Mouse (Mus musculus) central nervous system, embryonic 11.5 days (tissue): ENCODE results near the gene Rpl39. TPM values are rescaled to one million over a fixed set of nuclear protein-coding genes. Genes with fewer than 3 reads are reported as not detected.

Experiments
- polyA plus RNA-seq: library from polyadenylated mRNA; depleted of rRNA; stranded (reverse); fragments of >200 nt; gene quantifications from 2 replicates; pipeline ENCODE4 v1.2.3, GENCODE M21; 2012; rRNA removed

The Rpl39 gene
- polyA plus RNA-seq: 463 and 1,092 TPM in 2 replicates

DNA sequence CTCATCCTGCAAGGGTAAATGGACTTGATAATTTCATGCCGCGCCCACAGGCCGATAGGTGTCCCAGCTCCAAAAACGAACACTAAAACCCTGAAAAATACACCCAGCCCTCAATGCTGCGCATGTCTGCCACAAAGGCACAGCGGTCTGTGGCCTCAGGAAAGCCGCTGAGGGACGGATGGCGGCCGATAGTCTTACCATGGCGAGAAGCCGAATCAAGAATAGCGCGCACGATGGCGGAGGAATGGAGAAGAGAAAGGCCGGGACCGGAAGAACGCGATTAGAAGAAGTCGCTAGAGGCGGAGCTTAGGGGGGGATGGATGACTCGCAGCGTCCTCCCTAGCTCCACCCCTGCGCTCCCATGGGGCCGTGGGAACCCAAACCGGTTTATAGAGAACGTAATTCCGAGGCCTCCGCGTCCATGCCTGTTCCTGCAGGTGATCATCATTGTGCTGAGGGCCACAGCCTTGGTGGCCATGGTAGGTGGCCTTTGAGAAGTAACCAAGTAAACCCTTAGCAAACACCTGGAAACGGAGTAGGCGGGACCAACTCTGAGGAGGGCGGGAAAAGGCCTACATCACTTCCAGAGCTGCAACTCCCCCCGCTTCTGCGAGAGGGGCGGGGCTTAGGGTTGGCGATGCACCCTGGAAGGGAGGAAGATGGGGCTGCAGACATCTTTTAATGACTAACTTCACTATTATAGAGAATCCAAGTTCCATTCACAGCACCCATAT is at the start of gene Rpl39:
Gene Rpl39 (minus strand): TSS at position 476 of the 734 bp plus-strand sequence.

DNA sequence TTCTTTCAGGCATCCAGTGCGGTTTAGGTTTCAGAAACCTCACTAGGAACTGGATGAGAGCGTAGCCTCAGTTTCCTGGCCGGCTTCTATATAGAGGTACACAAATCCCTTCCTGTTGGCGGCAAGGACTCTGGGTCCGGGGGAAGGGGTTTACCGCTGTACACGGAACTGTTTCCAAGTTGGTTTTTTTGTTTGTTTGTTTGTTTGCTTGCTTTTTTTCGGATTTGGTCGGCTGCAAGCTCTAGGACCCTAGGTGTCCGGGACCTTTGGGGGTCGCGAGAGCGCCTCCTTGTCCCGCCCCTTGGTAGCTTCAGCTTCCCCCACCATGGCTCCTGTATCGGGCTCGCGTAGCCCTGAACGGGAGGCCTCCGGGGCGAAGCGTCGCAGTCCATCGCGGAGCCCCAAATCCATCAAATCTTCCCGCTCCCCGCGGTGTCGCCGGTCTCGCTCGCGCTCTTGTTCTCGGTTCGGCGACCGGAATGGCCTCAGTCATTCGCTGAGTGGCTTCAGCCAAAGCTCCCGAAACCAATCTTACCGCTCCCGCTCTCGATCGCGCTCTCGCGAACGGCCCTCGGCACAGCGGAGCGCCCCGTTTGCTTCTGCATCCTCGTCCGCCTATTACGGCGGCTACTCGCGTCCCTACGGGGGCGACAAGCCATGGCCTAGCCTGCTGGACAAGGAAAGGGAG is 41.6 kb upstream of the Rpl39 start, which contains the start of gene Nkap:
Gene Nkap (plus strand): TSS at position 125 of the 688 bp plus-strand sequence.

GRCm38 (mm10) chrX:37110193-37110880 is 25.1 kb upstream of the Rpl39 start, which contains the start of gene Upf3b:
TSS of gene Upf3b (minus strand) at chrX:37110322.

GRCm38 (mm10) chrX:37048066-37048889 is 36.9 kb downstream of the Rpl39 start, which contains the start of gene Sowahd:
TSS of gene Sowahd (plus strand) at chrX:37048845.

Other genes with a start within 250 kb of the Rpl39 start
- gene Ube2a, start 211.5 kb downstream of the Rpl39 start, polyA plus RNA-seq: 19.7 and 44.4 TPM in 2 replicates
- gene C330007P06Rik, start 211.3 kb downstream of the Rpl39 start, polyA plus RNA-seq: 21.0 and 27.3 TPM in 2 replicates
- 8.6 and 9.0 TPM in 2 replicates for gene Nkrf, start 182.5 kb downstream of the Rpl39 start, polyA plus RNA-seq
- 52.2 and 52.7 TPM in 2 replicates for gene Sept6, start 93.6 kb downstream of the Rpl39 start, polyA plus RNA-seq
- gene Sowahd, start 36.6 kb downstream of the Rpl39 start, polyA plus RNA-seq: 0.06 and 0.12 TPM in 2 replicates
- 47.1 and 59.8 TPM in 2 replicates for gene Upf3b, start 24.9 kb upstream of the Rpl39 start, polyA plus RNA-seq
- 9.1 and 9.8 TPM in 2 replicates for gene Nkap, start 41.4 kb upstream of the Rpl39 start, polyA plus RNA-seq
- 0.09 and 0.16 TPM in 2 replicates for gene Akap14, start 83.4 kb upstream of the Rpl39 start, polyA plus RNA-seq
- gene Ndufa1, start 105.8 kb upstream of the Rpl39 start, polyA plus RNA-seq: 149 and 294 TPM in 2 replicates
- gene Rnf113a1, start 105.8 kb upstream of the Rpl39 start, polyA plus RNA-seq: 8.6 and 11.1 TPM in 2 replicates
- gene Gm9, start 125.6 kb upstream of the Rpl39 start, polyA plus RNA-seq: not detected in 2 replicates
- gene Rhox1, start 136.9 kb upstream of the Rpl39 start, polyA plus RNA-seq: not detected in 2 replicates
- 0.20 and 0.58 TPM in 2 replicates for gene Rhox2a, start 159.6 kb upstream of the Rpl39 start, polyA plus RNA-seq
- not detected in 2 replicates for gene Rhox3a, start 164.5 kb upstream of the Rpl39 start, polyA plus RNA-seq
- gene Rhox4a, start 179.9 kb upstream of the Rpl39 start, polyA plus RNA-seq: not detected in 2 replicates